Mouse (Mus musculus) ES-E14 (cell line): ENCODE data around the gene Faap20.

Experiments used
- HCFC1 ChIP-seq: IDR thresholded peaks from 2 replicates; pipeline ENCODE4 v1.6.1; 2012; ENCODE audit warnings: low read length, inconsistent platforms, borderline replicate concordance; ENCODE audit not compliant: insufficient read depth
- ZNF384 ChIP-seq: IDR thresholded peaks from 2 replicates; pipeline ENCODE4 v1.6.1; 2012; ENCODE audit warnings: low read depth, low read length, inconsistent platforms

- TF ChIP-seq ZNF384 (no peak), HCFC1 (no peak)
Observed at GRCm38 (mm10) chr4:155251147-155251546, 1.5 kb downstream of the Faap20 start.
